Mouse (Mus musculus): Measurements from ENCODE around the gene Tmem38a.

DNA sequence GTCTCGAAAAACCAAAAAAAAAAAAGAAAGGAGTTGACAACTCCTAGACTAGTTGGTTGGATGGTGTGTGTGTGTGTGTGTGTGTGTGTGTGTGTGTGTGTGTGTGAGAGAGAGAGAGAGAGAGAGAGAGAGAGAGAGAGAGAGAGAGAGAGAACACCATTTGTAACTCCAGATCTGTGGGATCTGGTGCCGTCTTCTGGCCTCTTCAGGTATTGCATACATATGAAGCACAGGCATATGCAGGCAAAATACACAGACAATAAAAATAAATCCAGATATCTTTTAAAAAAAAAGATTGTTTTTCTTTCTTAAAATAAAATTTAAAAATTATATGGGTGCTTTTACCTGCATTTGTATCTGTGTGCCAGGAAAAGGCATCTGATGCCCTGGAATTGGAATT is 18.3 kb downstream of the Tmem38a start:
- no peak for TF ChIP-seq CTCF (IDR thresholded peaks at IDR 0.05; ENCODE audit: borderline replicate concordance, insufficient read depth, low read depth, low read length)
- TF ChIP-seq POLR2A (IDR thresholded peaks at IDR 0.05; ENCODE audit: borderline replicate concordance, insufficient read depth, low read length) = no peak

Data from cerebellum, adult 2 months (tissue).